ENCODE assay signal across 18 mouse cellular contexts in the genomic region with DNA sequence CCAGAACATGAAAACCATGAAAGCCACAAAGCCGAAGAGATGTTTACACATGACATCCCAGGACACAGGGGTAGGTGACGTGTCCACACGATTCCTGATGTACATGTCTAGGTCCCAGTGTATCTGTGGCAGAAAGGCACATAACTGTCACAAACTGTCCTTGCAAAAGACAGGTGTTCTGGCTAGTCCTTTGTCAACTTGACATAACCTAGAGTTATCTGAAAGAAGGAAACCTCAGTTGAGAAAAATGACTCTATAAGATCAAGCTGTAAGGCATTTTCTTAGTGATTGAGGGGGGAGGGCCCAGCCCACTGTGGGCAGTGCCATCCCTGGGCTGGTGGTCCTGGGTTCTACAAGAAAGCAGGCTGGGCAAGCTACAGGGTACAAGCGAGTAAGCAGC. TPM values are rescaled to one million over a fixed set of nuclear protein-coding genes. Genes with fewer than 3 reads are reported as not detected.
DNase-seq lines count a peak whose midpoint lies in the region; ATAC-seq and TF ChIP-seq lines count a peak whose summit lies in the region.
"Had no signal": no experiment of that assay in that cellular context is flagged by ENCODE, and none has a peak within 500 bp of the region (broad histone marks: within the 10 kb centered on the region; RNA-seq: fewer than 3 reads in every experiment).

Gene Gm20538, minus strand, starts transcription at position 101 of the 400 bp plus-strand sequence.

- 88% methylated on average over 4 of the region's 4 CpGs for WGBS in heart, embryonic 11.5 days (ENCODE audit: insufficient replicate concordance)
- WGBS in kidney, postnatal 0 days: 94% methylated on average over 4 of the region's 4 CpGs
- 98% methylated on average over 4 of the region's 4 CpGs for WGBS in midbrain, embryonic 14.5 days

- H3K27me3 ChIP-seq in heart, embryonic 11.5 days (ENCODE audit: control insufficient read depth, insufficient read depth, low read length): no peaks in the 10 kb centered on the region
- no peaks in the 10 kb centered on the region for H3K27me3 ChIP-seq in kidney, postnatal 0 days (ENCODE audit: insufficient read depth, low read length)
- no peaks in the 10 kb centered on the region for H3K27me3 ChIP-seq in midbrain, embryonic 14.5 days (ENCODE audit: control insufficient read depth, insufficient read depth, low read length)
- H3K27me3 ChIP-seq: intestine, embryonic 15.5 days had no signal

- H3K4me1 ChIP-seq in heart, embryonic 11.5 days (ENCODE audit: control insufficient read depth, insufficient read depth, low read length): peaks cover 7% of the 10 kb centered on the region; the same call in 1 of the 2 replicates
- H3K4me1 ChIP-seq in kidney, postnatal 0 days (replicated peaks; ENCODE audit: insufficient read depth, low read length): no peaks in the 10 kb centered on the region; the same call in 1 of the 2 replicates
- H3K4me1 ChIP-seq in brown adipose tissue, adult 24 weeks (ENCODE audit: control insufficient read depth, insufficient read depth, insufficient read length, low read length): peaks cover 7% of the 10 kb centered on the region
- H3K4me1 ChIP-seq in midbrain, embryonic 14.5 days (ENCODE audit: control insufficient read depth, insufficient read depth, low read length): peaks cover 7% of the 10 kb centered on the region; the same call in 1 of the 2 replicates

- H3K27ac ChIP-seq in heart, embryonic 11.5 days (ENCODE audit: low read depth, low read length): no peak within 1 kb of the TSS
- no peak within 1 kb of the TSS for H3K27ac ChIP-seq in kidney, postnatal 0 days
- H3K27ac ChIP-seq in brown adipose tissue, adult 24 weeks (replicated peaks; ENCODE audit: low read depth, low read length): peak within 1 kb of the TSS; percentile 28; the same call in 1 of the 2 replicates
- no peak within 1 kb of the TSS for H3K27ac ChIP-seq in midbrain, embryonic 14.5 days (replicated peaks; ENCODE audit: low read depth, low read length)
- H3K27ac ChIP-seq: intestine, embryonic 15.5 days had no signal

- no peak within 1 kb of the TSS for H3K4me3 ChIP-seq in heart, embryonic 11.5 days (ENCODE audit: low read depth, low read length)
- no peak within 1 kb of the TSS for H3K4me3 ChIP-seq in kidney, postnatal 0 days (replicated peaks; ENCODE audit: low read depth, low read length)
- H3K4me3 ChIP-seq in brown adipose tissue, adult 24 weeks (ENCODE audit: insufficient read depth, low read depth, low read length): peak within 1 kb of the TSS; percentile 35
- no peak within 1 kb of the TSS for H3K4me3 ChIP-seq in midbrain, embryonic 14.5 days (replicated peaks; ENCODE audit: low read depth, low read length)

- H3K36me3 ChIP-seq in heart, embryonic 11.5 days (ENCODE audit: control insufficient read depth, insufficient read depth, low read length): peaks cover 30% of the 10 kb centered on the region
- peaks cover 35% of the 10 kb centered on the region for H3K36me3 ChIP-seq in kidney, postnatal 0 days (ENCODE audit: insufficient read depth, low read length)
- H3K36me3 ChIP-seq in midbrain, embryonic 14.5 days (ENCODE audit: control insufficient read depth, insufficient read depth, low read length): peaks cover 59% of the 10 kb centered on the region

- no peaks in the 10 kb centered on the region for H3K9me3 ChIP-seq in heart, embryonic 11.5 days (replicated peaks; ENCODE audit: control insufficient read depth, low read length)
- H3K9me3 ChIP-seq in kidney, postnatal 0 days (replicated peaks; ENCODE audit: low read length): no peaks in the 10 kb centered on the region
- H3K9me3 ChIP-seq in midbrain, embryonic 14.5 days (ENCODE audit: control insufficient read depth, low read length): no peaks in the 10 kb centered on the region
- H3K9me3 ChIP-seq: intestine, embryonic 15.5 days had no signal

- no peak within 1 kb of the TSS for H3K9ac ChIP-seq in heart, embryonic 11.5 days (ENCODE audit: low read depth, low read length)
- no peak within 1 kb of the TSS for H3K9ac ChIP-seq in kidney, postnatal 0 days (ENCODE audit: low read depth, low read length)
- no peak within 1 kb of the TSS for H3K9ac ChIP-seq in midbrain, embryonic 14.5 days (replicated peaks; ENCODE audit: low read length)
- H3K9ac ChIP-seq: intestine, embryonic 15.5 days had no signal

- TF ChIP-seq CTCF in kidney, postnatal 0 days (IDR thresholded peaks at IDR 0.05; ENCODE audit: low read depth): no peak

- H3K4me2 ChIP-seq in heart, embryonic 11.5 days: peak within 1 kb of the TSS; percentile 14; the same call in 1 of the 2 replicates
- H3K4me2 ChIP-seq in kidney, postnatal 0 days (ENCODE audit: low read length): peak within 1 kb of the TSS; percentile 84
- peak within 1 kb of the TSS; percentile 62; the same call in 1 of the 2 replicates for H3K4me2 ChIP-seq in midbrain, embryonic 14.5 days (ENCODE audit: low read length)

- DNase-seq in heart, adult 18-20 months: no peak
- DNase-seq in kidney, postnatal 0 days (ENCODE audit: low spot score): no peak
- no peak for DNase-seq in kidney, postnatal 4 days
- no peak for DNase-seq in midbrain, embryonic 14.5 days
- no peak for DNase-seq in cerebellum, postnatal 36 days
- DNase-seq: adrenal gland, postnatal 25 days; B cell, adult 2 months; lung, adult 18-20 months; thymus, adult 18-20 months had no signal

- no peak for ATAC-seq in heart, embryonic 11.5 days (replicated peaks; ENCODE audit: insufficient number of reproducible peaks, low FRiP score, low TSS enrichment)
- ATAC-seq in kidney, postnatal 0 days (replicated peaks; ENCODE audit: low FRiP score, low read depth): no peak
- no peak for ATAC-seq in midbrain, embryonic 14.5 days (ENCODE audit: low FRiP score, low TSS enrichment)
- ATAC-seq in erythroid progenitor cell, adult 5-6 weeks (replicated peaks; ENCODE audit: low FRiP score, poor library complexity, severe bottlenecking): no peak
- ATAC-seq: intestine, embryonic 15.5 days had no signal

RNA-seq across cellular contexts. Expression of gene Gm20538, which starts in this region (rescaled TPM):
- polyA plus RNA-seq in heart, embryonic 11.5 days (2014; fragmentation: Nextera tagmentation; extraction: Ambion mirVana): not detected in 2 replicates
- not detected for total RNA-seq in heart, adult 18-20 months (2021)
- polyA plus RNA-seq in kidney, postnatal 0 days (2015; fragmentation: Nextera tagmentation; extraction: Ambion mirVana): 1.2 TPM in 1 of 2 replicates, not detected in the other
- polyA plus RNA-seq in brown adipose tissue, adult 24 weeks (2012; ENCODE audit: insufficient read depth, insufficient read length, missing spikeins): not detected in 2 replicates
- polyA plus RNA-seq in midbrain, embryonic 14.5 days (2014; fragmentation: Nextera tagmentation; extraction: Ambion mirVana): not detected in 2 replicates
- not detected in 2 replicates for total RNA-seq in erythroid progenitor cell, adult 5-6 weeks (2015; ENCODE audit: low replicate concordance)
- total RNA-seq in erythroid progenitor cell, adult 5-6 weeks (2017; ENCODE audit: low replicate concordance): not detected in 2 replicates
- total RNA-seq: adrenal gland, postnatal 25 days; ES-E14; heart, adult 8-10 months; layer of hippocampus, adult 8-10 months; left cerebral cortex, postnatal 25 days; megakaryocyte progenitor cell, adult 5-6 weeks had no signal
- polyA plus RNA-seq: intestine, embryonic 15.5 days had no signal

Comparison
In these comparisons a context has a peak if more than half of its experiments do, and no peak if none do; other contexts are left out.
1. H3K4me2 ChIP-seq: peak in every context shown above with its lines; median percentile 84 in kidney, postnatal 0 days; 62 in midbrain, embryonic 14.5 days; 14 in heart, embryonic 11.5 days.